Mouse (Mus musculus): ENCODE measurements around the gene Astn2. TPM values are rescaled to one million over a fixed set of nuclear protein-coding genes. Genes with fewer than 3 reads are reported as not detected.
"Not testable (repeated sequence)": the region's sequence is repeated elsewhere in the genome, so short reads cannot be mapped to it uniquely, and the experiment has no call there.

The Astn2 gene
- total and polyA plus RNA-seq, 2 experiments from 2014 or later: 3.0 to 51.4 TPM

DNA sequence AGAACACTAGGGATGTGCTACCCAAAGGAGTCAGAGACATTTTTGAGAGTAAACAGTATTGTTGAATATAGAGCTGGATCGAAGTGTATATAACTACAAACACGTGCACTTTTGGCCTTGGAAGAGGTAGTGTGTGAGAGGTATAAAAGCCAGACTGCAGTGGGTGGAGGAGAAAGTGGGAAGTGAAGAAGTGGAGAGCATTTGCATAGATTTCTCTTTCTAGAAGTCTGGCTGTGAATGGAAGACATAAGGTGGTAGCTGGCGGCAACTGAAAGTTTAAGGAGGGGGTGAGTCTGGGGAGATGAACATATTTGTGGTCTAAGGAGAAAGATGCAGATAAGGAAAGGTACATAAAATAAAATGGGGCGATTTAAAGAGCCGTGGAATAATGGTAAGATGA is 709.2 kb downstream of the Astn2 start:
- Histone ChIP-seq H3K27me3 (ENCODE audit: insufficient read depth, low read length) (no peaks in the 10 kb centered on the region), H3K4me1 (ENCODE audit: insufficient read depth, low read length) (no peaks in the 10 kb centered on the region), H3K4me2 (ENCODE audit: low read depth, low read length) (no peak overlapping the region), H3K36me3 (ENCODE audit: insufficient read depth, low read length) (no peaks in the 10 kb centered on the region), H3K9me3 (ENCODE audit: low read length) (no peaks in the 10 kb centered on the region), H3K4me3 (ENCODE audit: low read length) (no peak overlapping the region), H3K9ac (replicated peaks; ENCODE audit: low read length) (no peak overlapping the region), H3K27ac (no peak overlapping the region)
- DNase-seq (ENCODE audit: low spot score): no peak
- no peak for TF ChIP-seq CTCF (IDR thresholded peaks at IDR 0.05; ENCODE audit: low read depth)
- no peak for ATAC-seq
- 92% methylated on average over 5 of the region's 5 CpGs for WGBS

DNA sequence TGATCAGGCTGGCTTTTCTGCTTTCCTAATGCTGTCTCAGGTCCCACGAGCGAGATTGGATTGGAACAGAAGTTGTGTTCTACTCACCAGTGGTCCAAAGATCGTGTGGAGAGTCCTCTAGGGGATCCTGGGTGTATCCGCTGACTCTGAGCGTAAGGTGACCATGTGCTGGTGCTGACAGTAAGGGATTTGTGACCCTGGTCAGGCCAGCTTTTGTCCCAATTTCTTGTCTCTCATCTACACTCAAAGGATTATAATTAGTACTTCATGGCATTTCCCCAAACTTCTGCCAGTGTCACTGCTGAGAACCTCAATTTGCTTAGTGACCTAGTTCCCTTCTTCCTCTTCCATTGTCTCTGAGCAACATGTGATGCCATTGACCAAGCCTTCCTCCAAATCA is 710.4 kb downstream of the Astn2 start:
- H3K9me3 ChIP-seq (ENCODE audit: low read length): no peaks in the 10 kb centered on the region
- no peak overlapping the region for H3K9ac ChIP-seq (replicated peaks; ENCODE audit: low read length)
- H3K27me3 ChIP-seq (ENCODE audit: insufficient read depth, low read length): no peaks in the 10 kb centered on the region
- no peak overlapping the region for H3K27ac ChIP-seq
- no peak for TF ChIP-seq CTCF (IDR thresholded peaks at IDR 0.05; ENCODE audit: low read depth)
- DNase-seq (ENCODE audit: low spot score) (no peak), ATAC-seq (no peak)
- H3K4me3 ChIP-seq (ENCODE audit: low read length): no peak overlapping the region
- H3K36me3 ChIP-seq (ENCODE audit: insufficient read depth, low read length): no peaks in the 10 kb centered on the region
- no peaks in the 10 kb centered on the region for H3K4me1 ChIP-seq (ENCODE audit: insufficient read depth, low read length)
- WGBS: 88% methylated on average over 5 of the region's 5 CpGs
- no peak overlapping the region for H3K4me2 ChIP-seq (ENCODE audit: low read depth, low read length)

DNA sequence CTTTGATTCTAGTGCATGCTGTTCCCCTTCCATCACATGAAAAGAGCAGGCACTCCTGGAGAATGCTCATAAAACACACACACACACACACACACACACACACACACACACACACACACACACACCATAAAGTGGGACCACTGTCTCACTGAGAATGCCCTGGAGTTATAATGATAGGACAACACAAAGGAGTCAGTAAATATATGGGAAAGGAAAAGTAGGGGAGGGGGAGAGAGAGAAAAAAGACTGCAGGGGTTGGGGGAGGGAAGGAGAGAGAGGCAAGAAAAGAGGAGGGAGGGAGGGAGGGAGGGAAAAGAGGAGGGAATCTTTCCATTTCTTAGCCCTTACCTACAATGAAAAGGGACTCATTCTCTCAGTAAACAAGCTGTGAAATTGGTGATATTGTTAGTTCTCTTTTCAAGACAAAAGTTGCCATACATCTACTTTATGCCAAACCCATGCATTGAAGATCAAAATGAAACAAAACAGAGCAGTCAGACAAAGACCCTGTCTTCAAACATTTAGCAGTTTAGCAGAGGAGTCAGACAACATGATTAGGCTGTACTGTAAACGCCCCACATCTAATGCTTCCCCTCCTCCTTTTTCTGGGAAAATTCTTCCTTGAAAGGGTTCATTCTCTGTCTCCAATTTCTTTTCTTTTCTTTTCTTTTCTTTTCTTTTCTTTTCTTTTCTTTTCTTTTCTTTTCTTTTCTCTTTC is 717.2 kb downstream of the Astn2 start:
- no peak overlapping the region for H3K4me2 ChIP-seq (ENCODE audit: low read depth, low read length)
- DNase-seq (ENCODE audit: low spot score) (no peak), ATAC-seq (0 out of 2 replicates have a peak, but pooled peaks have one; percentile 12)
- H3K9ac ChIP-seq (replicated peaks; ENCODE audit: low read length): no peak overlapping the region
- no peaks in the 10 kb centered on the region for H3K4me1 ChIP-seq (ENCODE audit: insufficient read depth, low read length)
- no peaks in the 10 kb centered on the region for H3K9me3 ChIP-seq (ENCODE audit: low read length)
- H3K4me3 ChIP-seq (ENCODE audit: low read length): no peak overlapping the region
- TF ChIP-seq CTCF (IDR thresholded peaks at IDR 0.05; ENCODE audit: low read depth): no peak
- H3K27me3 ChIP-seq (ENCODE audit: insufficient read depth, low read length): no peaks in the 10 kb centered on the region
- H3K36me3 ChIP-seq (ENCODE audit: insufficient read depth, low read length): no peaks in the 10 kb centered on the region
- no peak overlapping the region for H3K27ac ChIP-seq
- 15% methylated on average over 1 of the region's 1 CpGs for WGBS

DNA sequence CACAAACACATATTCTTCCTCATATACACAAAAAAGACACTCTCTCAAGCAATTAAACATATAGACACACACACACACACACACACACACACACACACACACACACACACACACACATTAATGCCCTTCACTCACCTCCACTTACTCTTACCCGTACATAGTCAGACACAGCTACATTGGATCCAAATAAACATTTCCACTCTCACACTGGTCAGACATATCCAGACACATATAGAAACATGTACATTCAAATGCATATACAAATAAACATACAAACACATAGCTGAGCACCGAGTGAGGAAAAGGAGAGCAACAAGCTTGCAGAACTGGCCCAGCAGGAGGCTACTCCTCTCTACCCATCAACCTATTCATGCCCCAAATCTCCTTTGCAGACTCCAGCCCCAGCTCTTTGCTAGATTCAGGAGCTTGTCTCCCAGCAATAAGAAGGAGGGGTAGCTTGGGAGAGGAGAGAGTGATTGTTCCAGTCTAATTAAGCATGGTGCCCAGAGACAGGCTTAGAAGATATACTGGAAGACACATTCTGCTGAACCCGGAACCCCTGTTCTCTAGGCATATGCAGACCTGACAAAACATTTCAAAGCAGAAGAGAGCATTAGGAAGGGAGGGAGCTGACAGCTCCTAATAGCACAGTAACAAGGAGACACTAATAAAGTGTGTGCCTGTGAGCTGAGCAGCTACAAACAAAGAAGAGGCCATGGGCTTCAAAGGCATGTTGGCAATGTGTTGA is 718.0 kb downstream of the Astn2 start:
- Histone ChIP-seq H3K27me3 (ENCODE audit: insufficient read depth, low read length) (no peaks in the 10 kb centered on the region), H3K9me3 (ENCODE audit: low read length) (no peaks in the 10 kb centered on the region), H3K9ac (replicated peaks; ENCODE audit: low read length) (no peak overlapping the region), H3K36me3 (ENCODE audit: insufficient read depth, low read length) (no peaks in the 10 kb centered on the region), H3K27ac (no peak overlapping the region), H3K4me3 (ENCODE audit: low read length) (no peak overlapping the region), H3K4me2 (ENCODE audit: low read depth, low read length) (no peak overlapping the region), H3K4me1 (ENCODE audit: insufficient read depth, low read length) (no peaks in the 10 kb centered on the region)
- TF ChIP-seq CTCF (IDR thresholded peaks at IDR 0.05; ENCODE audit: low read depth): no peak
- 28% methylated on average over 3 of the region's 3 CpGs for WGBS
- ATAC-seq (peak; percentile 77), DNase-seq (ENCODE audit: low spot score) (peak; percentile 43)

DNA sequence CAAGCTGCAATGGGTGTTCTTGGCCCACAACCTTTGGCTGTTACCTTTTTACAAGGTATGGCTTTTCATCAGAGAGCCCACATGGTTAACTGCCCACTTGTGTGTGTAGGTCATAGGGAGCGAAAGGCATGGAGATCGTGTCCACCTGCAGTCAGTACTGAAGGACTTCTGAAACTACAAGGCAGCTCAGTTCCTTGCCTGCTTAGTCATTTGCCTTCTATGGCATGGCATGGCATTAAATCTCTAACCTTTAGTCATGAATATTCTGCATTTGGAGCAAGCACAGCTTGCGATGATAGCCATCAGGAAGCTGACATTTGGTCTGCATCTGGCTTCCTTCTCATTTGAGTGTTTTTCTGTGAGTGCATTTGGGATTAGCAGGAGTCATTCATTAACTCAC is 720.0 kb downstream of the Astn2 start:
- DNase-seq (ENCODE audit: low spot score): no peak
- no peak overlapping the region for H3K4me2 ChIP-seq (ENCODE audit: low read depth, low read length)
- H3K36me3 ChIP-seq (ENCODE audit: insufficient read depth, low read length): no peaks in the 10 kb centered on the region
- no peaks in the 10 kb centered on the region for H3K9me3 ChIP-seq (ENCODE audit: low read length)
- no peak overlapping the region for H3K4me3 ChIP-seq (ENCODE audit: low read length)
- no peak for ATAC-seq
- H3K27me3 ChIP-seq (ENCODE audit: insufficient read depth, low read length): no peaks in the 10 kb centered on the region
- no peak overlapping the region for H3K9ac ChIP-seq (replicated peaks; ENCODE audit: low read length)
- TF ChIP-seq CTCF (IDR thresholded peaks at IDR 0.05; ENCODE audit: low read depth): no peak
- H3K4me1 ChIP-seq (ENCODE audit: insufficient read depth, low read length): no peaks in the 10 kb centered on the region
- H3K27ac ChIP-seq: no peak overlapping the region
- WGBS: 84% methylated on average over 3 of the region's 3 CpGs

DNA sequence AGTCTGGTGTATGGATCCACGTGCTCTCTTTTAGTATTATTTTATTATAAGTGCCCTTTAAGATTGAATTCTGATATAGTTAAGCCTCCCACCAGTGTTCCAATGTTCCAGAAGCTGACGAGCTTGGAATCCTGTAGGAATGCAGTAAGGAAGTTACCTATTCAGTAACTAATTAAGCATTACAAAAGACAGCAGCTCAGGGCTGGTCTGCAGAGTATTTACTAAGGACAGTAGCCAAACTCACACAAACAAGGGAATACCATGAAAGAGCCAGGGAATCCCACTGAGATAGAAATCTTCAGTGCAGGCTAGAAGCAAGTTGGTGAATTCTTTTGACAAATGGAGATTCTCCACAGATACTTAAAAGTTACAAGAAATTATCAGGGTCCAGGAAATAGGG is 724.6 kb downstream of the Astn2 start:
- H3K4me3 ChIP-seq (ENCODE audit: low read length); H3K4me2 ChIP-seq (ENCODE audit: low read depth, low read length); H3K9me3 ChIP-seq (ENCODE audit: low read length); H3K9ac ChIP-seq (replicated peaks; ENCODE audit: low read length); H3K27me3 ChIP-seq (ENCODE audit: insufficient read depth, low read length); H3K4me1 ChIP-seq (ENCODE audit: insufficient read depth, low read length); H3K27ac ChIP-seq; ATAC-seq; DNase-seq (ENCODE audit: low spot score); H3K36me3 ChIP-seq (ENCODE audit: insufficient read depth, low read length): not testable (repeated sequence)
- 42% methylated on average over 2 of the region's 2 CpGs for WGBS

DNA sequence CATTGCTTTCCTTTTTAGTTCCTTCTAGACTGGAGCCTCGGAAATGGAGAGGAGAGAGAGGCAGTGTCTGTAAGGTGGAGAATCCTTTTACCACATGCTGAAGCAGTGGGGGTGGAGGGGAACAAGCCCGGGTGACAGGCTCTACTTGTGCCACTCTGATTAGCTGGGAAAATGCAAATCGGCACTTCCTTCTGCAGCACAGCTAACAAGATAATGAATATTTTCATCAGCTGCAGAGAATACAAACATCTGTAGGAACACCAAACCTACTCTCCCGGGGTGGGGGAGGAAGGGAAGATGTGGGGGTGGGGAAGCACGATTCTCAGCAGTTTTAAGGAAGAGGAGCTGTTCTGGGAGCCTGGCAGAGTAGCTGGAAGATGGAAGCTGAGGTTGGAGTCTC is 725.5 kb downstream of the Astn2 start:
- Histone ChIP-seq H3K27me3 (ENCODE audit: insufficient read depth, low read length) (no peaks in the 10 kb centered on the region), H3K9me3 (ENCODE audit: low read length) (no peaks in the 10 kb centered on the region), H3K4me2 (ENCODE audit: low read depth, low read length) (no peak overlapping the region), H3K36me3 (ENCODE audit: insufficient read depth, low read length) (no peaks in the 10 kb centered on the region), H3K4me1 (ENCODE audit: insufficient read depth, low read length) (no peaks in the 10 kb centered on the region), H3K27ac (no peak overlapping the region), H3K9ac (replicated peaks; ENCODE audit: low read length) (0 out of 2 replicates have a peak overlapping the region, but pooled peaks have one; percentile 17), H3K4me3 (ENCODE audit: low read length) (no peak overlapping the region)
- ATAC-seq: 0 out of 2 replicates have a peak, but pooled peaks have one; percentile 15
- TF ChIP-seq CTCF (IDR thresholded peaks at IDR 0.05; ENCODE audit: low read depth): no peak
- 15% methylated on average over 5 of the region's 5 CpGs for WGBS
- no peak for DNase-seq (ENCODE audit: low spot score)

Data from hindbrain, postnatal 0 days (tissue).